Mouse (Mus musculus) liver, embryonic 15.5 days (tissue): ENCODE measurements at regions not wholly inside any gene's neighbourhood (a gene's known extent, or its start where the extent isn't known, plus 50 kb on each side); places are given as distances from the start of the nearest gene placed in this dataset.

ENCODE experiments used
- ATAC-seq: fragments of 200-750 bp; cut with Nextera tagmentation; 2 replicates; pipeline ENCODE4 v1.8.0; 2017; ENCODE audit warnings: moderate number of reproducible peaks, mild to moderate bottlenecking, moderate library complexity; ENCODE audit not compliant: insufficient read depth
- H3K27ac ChIP-seq: fragments of 300-500 bp; sonication (generic); replicated peaks from 2 replicates; pipeline ENCODE4 v1.5.1; 2015; ENCODE audit warnings: mild to moderate bottlenecking, inconsistent platforms
- H3K27me3 ChIP-seq: fragments of 300-500 bp; sonication (generic); 2 replicates; pipeline ENCODE4 v1.6.1; 2015; ENCODE audit warnings: mild to moderate bottlenecking, inconsistent platforms
- H3K36me3 ChIP-seq: fragments of 300-500 bp; sonication (generic); replicated peaks from 2 replicates; pipeline ENCODE4 v1.6.1; 2015; ENCODE audit warnings: moderate library complexity, mild to moderate bottlenecking, inconsistent platforms
- H3K4me1 ChIP-seq: fragments of 300-500 bp; sonication (generic); replicated peaks from 2 replicates; pipeline ENCODE4 v1.6.1; 2015; ENCODE audit warnings: inconsistent platforms
- H3K4me2 ChIP-seq: fragments of 300-500 bp; sonication (generic); 2 replicates; pipeline ENCODE4 v1.6.1; 2015; ENCODE audit warnings: moderate library complexity, mild to moderate bottlenecking, inconsistent platforms
- H3K4me3 ChIP-seq: fragments of 300-500 bp; sonication (generic); replicated peaks from 2 replicates; pipeline ENCODE4 v1.5.1; 2015; ENCODE audit warnings: mild to moderate bottlenecking, inconsistent platforms
- H3K9ac ChIP-seq: fragments of 300-500 bp; sonication (generic); 2 replicates; pipeline ENCODE4 v1.6.1; 2015; ENCODE audit warnings: moderate library complexity, mild to moderate bottlenecking, inconsistent platforms
- H3K9me3 ChIP-seq: fragments of 300-500 bp; sonication (generic); replicated peaks from 2 replicates; pipeline ENCODE4 v1.6.1; 2016; ENCODE audit warnings: inconsistent platforms
- WGBS: fragments of 180-500 bp; shearing (Covaris S2); methylation state at CpG from one replicate; pipeline ENCODE4 v1.1.7; 2015; ENCODE audit warnings: mixed read lengths; ENCODE audit not compliant: insufficient replicate concordance; 5-methylcytosine and 5-hydroxymethylcytosine counted together

DNA sequence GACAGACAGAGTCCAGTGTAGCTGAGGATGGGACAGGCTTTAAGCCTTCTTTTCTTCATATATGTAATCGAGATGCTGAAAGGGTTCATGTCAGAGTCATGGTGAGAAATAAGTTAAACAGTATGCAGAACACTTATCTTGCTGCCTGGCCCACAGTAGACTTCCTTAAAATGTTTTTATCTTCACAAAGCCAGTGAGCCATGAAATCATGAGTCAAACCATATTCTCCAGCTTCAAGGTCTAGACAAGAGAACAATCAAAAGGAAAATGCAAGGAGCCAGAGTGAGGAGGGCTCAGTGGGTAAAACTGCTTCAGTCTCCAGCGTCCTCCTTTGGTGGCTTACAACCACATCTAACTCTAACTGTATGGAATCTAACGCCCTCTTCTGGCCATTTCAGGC lies 103.7 kb upstream of the Onecut1 start:
- H3K36me3 ChIP-seq, result no peaks in the 10 kb centered on the region
- no peak for ATAC-seq
- WGBS, result 36% methylated on average over 3 of the region's 3 CpGs
- no peaks in the 10 kb centered on the region for H3K27me3 ChIP-seq
- 0 out of 2 replicates have a peak, but pooled peaks cover 4% of the 10 kb centered on the region for H3K9me3 ChIP-seq
- H3K4me3 ChIP-seq, result no peak overlapping the region
- H3K4me1 ChIP-seq, result no peaks in the 10 kb centered on the region
- H3K27ac ChIP-seq, result no peak overlapping the region
- H3K4me2 ChIP-seq, result no peak overlapping the region
- no peak overlapping the region for H3K9ac ChIP-seq

DNA sequence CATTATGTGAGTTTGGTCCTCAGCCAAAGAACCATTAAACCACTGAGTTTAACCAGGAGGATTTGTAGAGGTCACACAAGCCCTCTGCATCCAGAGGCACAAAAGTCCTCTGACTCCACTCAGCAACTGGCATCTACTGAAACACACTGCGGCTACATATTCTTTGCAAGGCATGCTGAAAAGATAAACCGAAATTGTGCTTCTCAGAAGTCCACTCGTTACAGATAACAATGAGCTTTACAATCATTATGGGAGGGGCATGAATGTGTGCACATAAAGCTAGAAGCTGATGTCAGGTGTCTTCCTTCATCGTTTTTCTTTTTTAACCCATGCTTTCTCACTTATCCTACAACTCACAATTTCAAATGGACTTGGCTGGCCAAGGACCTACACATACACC lies 102.8 kb upstream of the Onecut1 start:
- WGBS, result 63% methylated on average over 4 of the region's 4 CpGs

DNA sequence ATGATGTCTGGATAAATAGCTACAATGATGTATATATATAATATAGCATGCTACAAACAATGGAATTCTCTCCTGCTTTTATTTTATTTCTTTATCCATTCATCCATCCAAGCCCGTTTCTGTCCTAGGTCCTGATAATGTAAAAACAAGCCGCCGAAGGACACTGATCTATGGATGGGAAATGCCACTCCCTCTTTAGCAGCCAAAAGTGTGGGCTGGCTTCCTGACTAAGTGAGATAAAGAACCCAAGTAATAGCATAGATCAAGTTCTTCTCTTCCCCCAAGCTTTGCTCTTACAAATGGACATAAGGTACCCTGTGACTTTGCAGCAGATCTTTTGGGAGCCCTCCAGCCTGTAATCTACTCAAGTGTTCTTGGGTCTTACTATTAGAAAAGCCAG lies 81.3 kb upstream of the Onecut1 start:
- no peak overlapping the region for H3K4me3 ChIP-seq
- WGBS, result 36% methylated on average over 3 of the region's 3 CpGs
- no peak overlapping the region for H3K9ac ChIP-seq

More for the DNA sequence above, 102.8 kb upstream of the Onecut1 start:
- no peak for ATAC-seq
- H3K27me3 ChIP-seq, result no peaks in the 10 kb centered on the region
- H3K4me2 ChIP-seq, result no peak overlapping the region
- H3K4me1 ChIP-seq, result no peaks in the 10 kb centered on the region
- H3K9ac ChIP-seq, result no peak overlapping the region
- H3K27ac ChIP-seq, result no peak overlapping the region
- no peaks in the 10 kb centered on the region for H3K36me3 ChIP-seq
- H3K9me3 ChIP-seq, result 0 out of 2 replicates have a peak, but pooled peaks cover 4% of the 10 kb centered on the region
- no peak overlapping the region for H3K4me3 ChIP-seq

DNA sequence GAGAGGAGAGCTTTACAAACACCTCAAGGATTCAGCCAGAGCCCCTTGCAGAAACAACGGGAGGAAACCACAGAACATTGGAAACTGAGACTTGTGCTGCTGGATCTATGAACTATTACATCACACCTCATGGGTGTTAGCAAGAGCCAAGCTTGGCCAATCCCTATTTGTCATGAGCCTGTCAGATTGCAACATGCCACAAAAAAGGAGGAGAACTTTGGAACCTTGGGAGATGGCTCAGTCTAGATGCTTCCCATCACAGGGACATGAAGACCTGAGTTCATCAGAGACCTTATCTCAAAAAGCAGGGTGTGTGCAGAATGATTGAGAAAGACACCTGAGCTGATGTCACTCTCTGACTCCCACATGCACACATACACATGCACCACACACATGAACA lies 68.3 kb upstream of the Onecut1 start:
- 45% methylated on average over 1 of the region's 1 CpGs for WGBS
- ATAC-seq, result no peak
- no peaks in the 10 kb centered on the region for H3K27me3 ChIP-seq
- H3K27ac ChIP-seq, result no peak overlapping the region
- no peak overlapping the region for H3K4me3 ChIP-seq
- H3K9ac ChIP-seq, result no peak overlapping the region
- no peak overlapping the region for H3K4me2 ChIP-seq
- no peaks in the 10 kb centered on the region for H3K9me3 ChIP-seq
- H3K36me3 ChIP-seq, result no peaks in the 10 kb centered on the region
- H3K4me1 ChIP-seq, result no peaks in the 10 kb centered on the region

More for the DNA sequence above, 81.3 kb upstream of the Onecut1 start:
- Histone ChIP-seq H3K9me3 (no peaks in the 10 kb centered on the region), H3K4me1 (no peaks in the 10 kb centered on the region), H3K36me3 (no peaks in the 10 kb centered on the region), H3K4me2 (no peak overlapping the region), H3K27ac (no peak overlapping the region), H3K27me3 (no peaks in the 10 kb centered on the region)
- no peak for ATAC-seq

DNA sequence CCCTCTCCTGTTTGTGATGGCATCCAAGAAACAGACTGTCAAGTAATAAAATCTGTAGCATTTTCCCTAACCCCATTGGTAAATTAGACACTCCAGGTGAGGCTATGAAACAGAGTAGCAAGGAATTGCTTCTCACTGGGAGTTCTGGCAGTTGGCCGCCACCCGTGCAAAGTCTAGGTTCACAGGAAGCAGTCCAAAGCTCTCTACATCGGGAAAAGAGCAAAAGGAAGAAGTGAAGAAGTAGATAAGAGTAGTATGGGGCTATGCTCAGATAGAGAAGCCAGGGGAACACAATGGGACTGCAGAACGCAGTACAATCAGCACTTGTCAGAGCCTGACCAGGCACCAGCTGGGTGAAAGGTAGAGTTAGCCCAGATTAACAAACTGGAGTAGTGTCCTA lies 65.7 kb upstream of the Onecut1 start:
- Histone ChIP-seq H3K4me2 (no peak overlapping the region), H3K4me3 (no peak overlapping the region), H3K9ac (no peak overlapping the region), H3K27me3 (no peaks in the 10 kb centered on the region), H3K36me3 (no peaks in the 10 kb centered on the region), H3K27ac (no peak overlapping the region), H3K4me1 (no peaks in the 10 kb centered on the region), H3K9me3 (no peaks in the 10 kb centered on the region)
- ATAC-seq, result no peak
- 32% methylated on average over 4 of the region's 4 CpGs for WGBS

DNA sequence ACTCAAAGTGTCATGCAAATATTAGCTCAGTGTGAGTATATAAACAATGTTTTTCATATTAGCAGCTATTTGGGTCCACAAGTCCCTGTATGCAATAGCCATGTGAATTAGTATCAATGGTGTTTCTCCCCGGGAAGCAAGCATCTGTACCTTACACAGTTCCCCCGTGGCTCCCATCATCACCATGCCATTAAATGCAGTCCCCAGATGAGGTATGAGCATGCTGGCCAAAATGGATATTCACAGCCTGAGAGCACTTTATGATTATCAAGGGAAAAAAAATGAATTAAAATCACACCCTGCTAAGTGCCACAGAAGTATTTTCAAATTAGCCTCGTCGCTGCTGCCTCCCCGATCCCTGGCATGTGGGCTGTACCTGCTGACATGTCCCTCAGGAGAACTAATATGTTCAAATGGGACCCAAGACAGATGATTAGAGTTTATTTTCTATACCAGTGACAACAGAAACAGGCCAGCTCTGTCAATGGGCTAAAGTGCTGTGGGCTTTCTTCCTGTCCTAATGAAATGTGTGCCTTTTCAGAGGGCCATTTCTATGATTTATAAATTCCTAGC lies 64.4 kb upstream of the Onecut1 start:
- 65% methylated on average over 5 of the region's 5 CpGs for WGBS
- Histone ChIP-seq H3K4me2 (no peak overlapping the region), H3K9ac (no peak overlapping the region), H3K4me3 (no peak overlapping the region), H3K4me1 (no peaks in the 10 kb centered on the region), H3K27me3 (no peaks in the 10 kb centered on the region), H3K27ac (no peak overlapping the region), H3K36me3 (no peaks in the 10 kb centered on the region), H3K9me3 (no peaks in the 10 kb centered on the region)
- no peak for ATAC-seq

DNA sequence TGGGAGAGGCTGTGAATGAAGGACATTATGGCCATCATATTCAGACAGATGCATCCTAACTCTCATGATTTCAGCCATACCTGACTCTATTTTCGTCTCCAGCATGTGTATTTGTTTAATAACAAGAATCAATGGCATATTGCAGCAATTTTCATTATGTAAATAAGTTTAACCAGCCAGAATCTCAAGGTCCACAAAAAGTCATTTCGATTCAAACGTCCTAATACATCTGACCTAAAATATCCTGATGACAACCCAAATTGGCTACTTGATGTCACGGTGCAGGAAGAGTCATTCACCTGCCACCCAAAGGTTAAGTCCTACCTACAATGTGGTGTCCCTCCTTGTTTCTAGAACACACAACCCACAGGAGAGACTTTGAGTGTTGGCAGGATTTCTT lies 60.6 kb upstream of the Onecut1 start:
- H3K36me3 ChIP-seq, result no peaks in the 10 kb centered on the region
- no peak overlapping the region for H3K9ac ChIP-seq
- no peak overlapping the region for H3K27ac ChIP-seq
- WGBS, result 46% methylated on average over 4 of the region's 4 CpGs
- H3K4me1 ChIP-seq, result no peaks in the 10 kb centered on the region
- no peaks in the 10 kb centered on the region for H3K9me3 ChIP-seq
- H3K27me3 ChIP-seq, result no peaks in the 10 kb centered on the region
- no peak for ATAC-seq
- H3K4me2 ChIP-seq, result no peak overlapping the region
- no peak overlapping the region for H3K4me3 ChIP-seq

DNA sequence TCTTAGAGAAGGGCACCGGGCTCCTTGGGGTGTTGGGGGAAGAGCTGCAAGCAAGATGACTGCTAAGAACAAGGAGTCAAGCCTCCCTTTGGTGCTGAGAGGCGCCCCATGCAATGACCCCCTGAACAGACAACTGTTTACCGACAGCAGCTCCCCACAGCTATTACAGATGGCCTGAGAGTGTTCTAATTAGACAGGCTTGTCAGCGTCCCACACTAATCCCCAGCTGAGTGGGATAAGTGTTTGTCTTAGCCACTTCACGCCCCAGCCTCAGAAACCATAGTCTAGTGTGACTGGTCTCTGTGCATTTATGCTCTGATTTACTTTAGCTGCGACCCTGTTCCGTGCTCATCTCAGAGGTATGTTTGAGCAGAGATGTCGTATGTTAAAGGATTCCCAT lies 50.3 kb upstream of the Onecut1 start:
- no peak overlapping the region for H3K27ac ChIP-seq
- H3K4me3 ChIP-seq, result no peak overlapping the region
- no peaks in the 10 kb centered on the region for H3K9me3 ChIP-seq
- ATAC-seq, result no peak
- H3K27me3 ChIP-seq, result no peaks in the 10 kb centered on the region
- 42% methylated on average over 8 of the region's 8 CpGs for WGBS
- H3K4me2 ChIP-seq, result no peak overlapping the region
- no peak overlapping the region for H3K9ac ChIP-seq
- no peaks in the 10 kb centered on the region for H3K36me3 ChIP-seq
- no peaks in the 10 kb centered on the region for H3K4me1 ChIP-seq
